Mouse (Mus musculus): ENCODE measurements around the gene Muc13. TPM values are rescaled to one million over a fixed set of nuclear protein-coding genes. Genes with fewer than 3 reads are reported as not detected.
A peak's percentile ranks its signal among the peaks of the same experiment; 100 is the strongest.

Muc13 gene
- polyA plus RNA-seq, 1 experiment = 5.5 TPM

DNA sequence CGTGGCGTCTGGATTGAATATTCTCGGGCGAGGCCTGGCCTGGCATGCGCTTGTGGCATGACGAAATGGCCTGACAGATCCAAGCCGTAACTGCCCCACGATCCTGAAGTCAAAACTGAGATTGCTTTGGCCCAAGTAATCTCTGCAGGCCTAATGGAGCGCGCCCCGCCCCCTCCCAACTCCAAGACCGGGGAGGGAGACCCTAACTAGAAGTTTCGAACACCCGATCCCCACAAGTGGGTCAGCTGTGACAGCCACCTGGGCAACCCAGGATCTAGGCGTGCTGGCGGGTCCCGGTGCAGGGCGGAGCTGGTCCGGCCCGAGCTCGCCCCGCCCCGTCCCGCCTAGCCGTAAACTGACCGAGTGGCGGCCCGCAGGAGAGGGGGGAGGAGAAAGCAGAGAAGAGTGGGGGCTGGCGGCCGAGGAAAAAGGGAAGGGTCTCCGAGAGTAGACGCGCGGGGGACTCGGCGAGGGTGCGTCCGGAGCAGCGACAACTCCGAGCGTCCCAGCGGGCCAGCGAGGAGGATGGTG, 35.5 kb downstream of the Muc13 start, which contains the start of gene Itgb5:
Itgb5 (plus strand) TSS at position 365 of the 531 bp plus-strand sequence.
- Histone ChIP-seq H3K27me3 (ENCODE audit: control insufficient read depth, insufficient read depth, low read length) (peaks cover 3% of the 10 kb centered on the region; the same call in 1 of the 2 replicates), H3K4me3 (ENCODE audit: control insufficient read depth, insufficient read depth, low read length) (peak within 1 kb of the TSS; percentile 55), H3K36me3 (ENCODE audit: control insufficient read depth, insufficient read depth, low read length) (no peaks in the 10 kb centered on the region), H3K4me1 (replicated peaks; ENCODE audit: control insufficient read depth, insufficient read depth, low read length) (peaks cover 25% of the 10 kb centered on the region), H3K27ac (ENCODE audit: control insufficient read depth, insufficient read depth, low read length) (no peak within 1 kb of the TSS)
- peak; percentile 7 for DNase-seq
- TF ChIP-seq CTCF (IDR thresholded peaks at IDR 0.05; ENCODE audit: borderline replicate concordance, control insufficient read depth, extremely low read depth, insufficient read depth, low read length, poor library complexity) (no peak), POLR2A (IDR thresholded peaks at IDR 0.05; ENCODE audit: control insufficient read depth, extremely low read depth, insufficient read depth, low read length, poor library complexity) (no peak)
- WGBS = 6% methylated on average over 43 of the region's 43 CpGs

DNA sequence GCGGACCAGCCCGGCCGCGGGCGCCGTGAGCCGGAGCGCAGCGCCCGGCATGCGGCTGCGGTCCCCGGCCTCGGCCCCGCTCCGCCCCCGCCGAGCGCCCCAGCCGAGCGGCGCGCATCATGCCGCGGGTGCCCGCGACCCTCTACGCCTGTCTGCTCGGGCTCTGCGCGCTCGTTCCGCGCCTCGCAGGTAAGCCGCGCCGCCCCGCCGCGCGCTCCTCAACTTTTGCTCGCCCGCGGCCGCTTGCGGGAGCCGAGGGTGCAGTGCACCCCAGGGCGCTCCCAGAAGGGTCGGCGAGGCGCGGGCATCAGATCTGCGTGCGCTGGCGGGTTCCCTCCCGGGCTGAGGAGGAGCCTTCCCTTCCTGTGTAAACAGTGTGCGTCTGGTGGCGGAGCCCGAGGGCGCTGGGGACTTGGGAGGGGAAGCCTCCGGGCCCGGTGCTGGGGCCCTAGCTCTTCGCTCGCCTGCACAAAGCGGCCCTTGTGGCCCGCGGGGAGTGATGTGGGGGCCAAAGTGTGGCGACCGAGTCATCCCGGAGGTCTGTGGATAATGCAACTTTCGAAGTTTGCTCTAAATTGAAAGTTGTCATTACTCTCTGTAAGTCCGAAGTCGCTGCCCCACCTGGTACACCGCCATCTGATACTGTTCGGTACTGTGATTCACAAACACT, 36.1 kb downstream of the Muc13 start:
- Histone ChIP-seq H3K36me3 (ENCODE audit: control insufficient read depth, insufficient read depth, low read length) (no peaks in the 10 kb centered on the region), H3K4me3 (ENCODE audit: control insufficient read depth, insufficient read depth, low read length) (peak overlapping the region; percentile 55), H3K27me3 (ENCODE audit: control insufficient read depth, insufficient read depth, low read length) (peaks cover 3% of the 10 kb centered on the region; the same call in 1 of the 2 replicates), H3K4me1 (replicated peaks; ENCODE audit: control insufficient read depth, insufficient read depth, low read length) (peaks cover 25% of the 10 kb centered on the region), H3K27ac (ENCODE audit: control insufficient read depth, insufficient read depth, low read length) (no peak overlapping the region)
- peak; percentile 47 for DNase-seq
- no peak for TF ChIP-seq CTCF (IDR thresholded peaks at IDR 0.05; ENCODE audit: borderline replicate concordance, control insufficient read depth, extremely low read depth, insufficient read depth, low read length, poor library complexity)
- TF ChIP-seq POLR2A (IDR thresholded peaks at IDR 0.05; ENCODE audit: control insufficient read depth, extremely low read depth, insufficient read depth, low read length, poor library complexity) = no peak
- WGBS = 1% methylated on average over 74 of the region's 76 CpGs

DNA sequence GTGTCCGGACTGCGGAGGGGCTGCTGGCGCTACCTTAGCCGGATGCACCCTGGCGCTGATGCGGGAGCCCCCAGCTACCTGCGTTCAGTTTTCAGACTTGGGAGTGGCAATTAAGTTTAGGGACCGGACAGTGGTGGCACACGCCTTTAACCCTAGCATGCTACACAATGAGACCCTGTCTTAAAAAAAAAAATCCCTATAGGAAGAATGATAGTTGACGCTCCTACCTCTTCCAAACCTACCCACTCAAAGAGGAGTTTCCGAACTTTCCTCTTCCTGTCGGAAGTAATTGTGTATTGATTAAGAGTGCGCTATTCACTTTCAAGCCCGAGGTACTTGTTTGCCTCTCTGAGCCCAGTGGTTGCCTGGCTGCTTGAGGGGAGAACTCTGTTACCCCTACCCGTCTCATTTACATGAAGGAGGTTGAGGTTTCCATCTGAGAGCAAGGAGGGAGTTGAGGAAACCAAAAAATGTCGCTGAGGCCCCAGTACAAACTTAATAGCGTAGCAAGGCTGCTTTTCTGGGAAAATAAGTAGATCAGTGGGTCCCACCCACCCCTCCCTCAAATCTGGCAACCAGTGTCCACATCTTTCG, 36.8 kb downstream of the Muc13 start:
- Histone ChIP-seq H3K27me3 (ENCODE audit: control insufficient read depth, insufficient read depth, low read length) (peaks cover 3% of the 10 kb centered on the region; the same call in 1 of the 2 replicates), H3K4me1 (replicated peaks; ENCODE audit: control insufficient read depth, insufficient read depth, low read length) (peaks cover 25% of the 10 kb centered on the region), H3K36me3 (ENCODE audit: control insufficient read depth, insufficient read depth, low read length) (no peaks in the 10 kb centered on the region), H3K4me3 (ENCODE audit: control insufficient read depth, insufficient read depth, low read length) (peak overlapping the region; percentile 55), H3K27ac (ENCODE audit: control insufficient read depth, insufficient read depth, low read length) (no peak overlapping the region)
- 19% methylated on average over 18 of the region's 18 CpGs for WGBS
- TF ChIP-seq CTCF (IDR thresholded peaks at IDR 0.05; ENCODE audit: borderline replicate concordance, control insufficient read depth, extremely low read depth, insufficient read depth, low read length, poor library complexity) (no peak), POLR2A (IDR thresholded peaks at IDR 0.05; ENCODE audit: control insufficient read depth, extremely low read depth, insufficient read depth, low read length, poor library complexity) (no peak)
- DNase-seq = no peak

DNA sequence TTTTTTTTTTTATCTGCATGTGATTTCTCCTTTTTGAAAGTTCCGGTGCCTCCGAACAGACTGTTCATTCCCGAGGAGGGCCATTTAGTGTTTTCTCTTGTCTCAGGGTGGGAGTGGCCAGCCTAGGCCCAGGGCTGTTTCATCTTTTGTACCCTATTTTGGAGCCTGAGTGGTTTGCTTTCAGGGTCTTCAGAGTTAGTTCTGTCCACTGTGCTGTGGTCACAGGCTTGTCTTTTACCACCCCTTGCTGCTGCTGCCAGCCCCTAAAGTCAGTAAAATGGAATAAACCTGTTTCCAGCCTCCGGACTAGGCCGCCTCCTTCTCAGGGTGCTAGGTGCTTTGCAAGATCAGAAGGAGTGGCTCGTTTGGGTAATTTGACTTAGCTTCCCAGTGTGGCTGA, 38.2 kb downstream of the Muc13 start:
- WGBS = 84% methylated on average over 6 of the region's 6 CpGs
- TF ChIP-seq CTCF (IDR thresholded peaks at IDR 0.05; ENCODE audit: borderline replicate concordance, control insufficient read depth, extremely low read depth, insufficient read depth, low read length, poor library complexity) (no peak), POLR2A (IDR thresholded peaks at IDR 0.05; ENCODE audit: control insufficient read depth, extremely low read depth, insufficient read depth, low read length, poor library complexity) (no peak)
- Histone ChIP-seq H3K4me1 (replicated peaks; ENCODE audit: control insufficient read depth, insufficient read depth, low read length) (peaks cover 25% of the 10 kb centered on the region), H3K36me3 (ENCODE audit: control insufficient read depth, insufficient read depth, low read length) (no peaks in the 10 kb centered on the region), H3K27me3 (ENCODE audit: control insufficient read depth, insufficient read depth, low read length) (peaks cover 3% of the 10 kb centered on the region; the same call in 1 of the 2 replicates), H3K4me3 (ENCODE audit: control insufficient read depth, insufficient read depth, low read length) (no peak overlapping the region), H3K27ac (ENCODE audit: control insufficient read depth, insufficient read depth, low read length) (no peak overlapping the region)
- DNase-seq = no peak

DNA sequence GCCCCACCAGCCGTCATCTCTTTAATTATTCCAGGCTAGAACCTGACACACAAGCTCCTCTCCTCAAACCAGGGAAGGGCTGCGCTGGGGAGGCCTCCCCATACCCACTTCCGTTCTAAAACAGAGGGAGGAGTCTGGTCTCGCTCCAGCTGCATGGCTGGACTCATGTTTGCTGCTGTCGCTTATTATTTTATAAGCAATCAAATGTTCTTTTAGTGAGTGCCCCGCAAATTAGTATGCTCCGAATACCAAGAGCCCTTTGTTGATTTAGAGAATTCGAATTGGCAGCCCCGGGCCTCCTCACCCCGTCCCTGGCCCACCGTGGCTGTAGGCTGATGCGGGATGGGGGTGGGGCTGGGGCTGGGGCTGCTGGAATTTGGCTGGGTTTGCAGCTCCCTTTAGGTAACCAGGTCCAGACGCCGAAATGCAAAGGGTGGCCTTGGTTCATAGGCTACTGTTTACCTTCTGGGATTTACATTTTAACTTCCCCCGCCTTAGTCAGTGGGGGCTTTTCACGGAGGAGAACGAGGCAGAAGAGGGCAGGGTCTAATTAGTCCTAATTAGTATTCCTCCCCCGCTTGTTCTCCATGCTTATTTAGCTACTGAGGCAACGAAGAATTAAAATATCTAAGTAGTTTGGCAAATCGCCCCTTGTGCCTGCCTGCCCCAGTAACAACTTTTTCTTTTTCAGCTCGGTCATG, 39.0 kb downstream of the Muc13 start:
- H3K36me3 ChIP-seq (ENCODE audit: control insufficient read depth, insufficient read depth, low read length) = no peaks in the 10 kb centered on the region
- WGBS = 23% methylated on average over 21 of the region's 21 CpGs
- H3K27me3 ChIP-seq (ENCODE audit: control insufficient read depth, insufficient read depth, low read length) = peaks cover 3% of the 10 kb centered on the region; the same call in 1 of the 2 replicates
- H3K4me3 ChIP-seq (ENCODE audit: control insufficient read depth, insufficient read depth, low read length) = peak overlapping the region; percentile 27; the same call in 1 of the 2 replicates
- peak; percentile 33 for DNase-seq
- no peak for TF ChIP-seq CTCF (IDR thresholded peaks at IDR 0.05; ENCODE audit: borderline replicate concordance, control insufficient read depth, extremely low read depth, insufficient read depth, low read length, poor library complexity)
- TF ChIP-seq POLR2A (IDR thresholded peaks at IDR 0.05; ENCODE audit: control insufficient read depth, extremely low read depth, insufficient read depth, low read length, poor library complexity) = no peak
- H3K4me1 ChIP-seq (replicated peaks; ENCODE audit: control insufficient read depth, insufficient read depth, low read length) = peaks cover 25% of the 10 kb centered on the region
- no peak overlapping the region for H3K27ac ChIP-seq (ENCODE audit: control insufficient read depth, insufficient read depth, low read length)

DNA sequence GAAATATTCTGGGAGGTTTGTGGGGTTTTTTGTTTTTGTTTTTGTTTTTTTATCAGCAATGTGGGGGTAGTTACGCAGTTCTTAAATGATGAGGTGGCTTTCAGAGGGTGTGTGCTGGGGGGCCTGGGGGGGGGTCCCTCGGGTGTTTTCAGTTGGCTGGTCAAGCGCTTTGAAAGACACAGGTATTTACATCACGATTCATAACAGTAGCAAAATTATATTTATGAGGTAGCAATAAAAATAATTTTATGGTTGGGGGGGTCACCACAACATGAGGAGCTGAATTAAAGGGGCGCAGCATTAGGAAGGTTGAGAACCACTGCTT, 39.6 kb downstream of the Muc13 start:
- DNase-seq = no peak
- H3K4me3 ChIP-seq (ENCODE audit: control insufficient read depth, insufficient read depth, low read length) = no peak overlapping the region
- TF ChIP-seq POLR2A (IDR thresholded peaks at IDR 0.05; ENCODE audit: control insufficient read depth, extremely low read depth, insufficient read depth, low read length, poor library complexity) = no peak
- no peak for TF ChIP-seq CTCF (IDR thresholded peaks at IDR 0.05; ENCODE audit: borderline replicate concordance, control insufficient read depth, extremely low read depth, insufficient read depth, low read length, poor library complexity)
- H3K27me3 ChIP-seq (ENCODE audit: control insufficient read depth, insufficient read depth, low read length) = peaks cover 3% of the 10 kb centered on the region; the same call in 1 of the 2 replicates
- H3K27ac ChIP-seq (ENCODE audit: control insufficient read depth, insufficient read depth, low read length) = no peak overlapping the region
- peaks cover 25% of the 10 kb centered on the region for H3K4me1 ChIP-seq (replicated peaks; ENCODE audit: control insufficient read depth, insufficient read depth, low read length)
- WGBS = 68% methylated on average over 5 of the region's 5 CpGs
- H3K36me3 ChIP-seq (ENCODE audit: control insufficient read depth, insufficient read depth, low read length) = no peaks in the 10 kb centered on the region
